Mouse (Mus musculus) CH12F3 (cell line): ENCODE measurements around the gene Bmp6.

ENCODE experiments used
- in situ Hi-C: fragments of 300-500 bp; cut with MboI; formaldehyde crosslinking; loops from 2 replicates; pipeline ENCODE4 v1.14.3; 2020; ENCODE audit warnings: low sequenced_read_pairs

Gene Bmp6

GRCm38 (mm10) chr13:38539192-38539900, 194.4 kb downstream of the Bmp6 start:
- in situ Hi-C loops: no loop called here

- in situ Hi-C loops: no loop called here
These were observed 198.7 kb downstream of the Bmp6 start for GRCm38 (mm10) chr13:38543455-38544125.

GRCm38 (mm10) chr13:38544769-38545445, 200.0 kb downstream of the Bmp6 start:
- in situ Hi-C loops: no loop called here

GRCm38 (mm10) chr13:38545460-38545859, 200.6 kb downstream of the Bmp6 start:
- in situ Hi-C loops: no loop called here

GRCm38 (mm10) chr13:38546754-38547153, 201.8 kb downstream of the Bmp6 start:
- in situ Hi-C loops: no loop called here

GRCm38 (mm10) chr13:38547717-38548116, 202.8 kb downstream of the Bmp6 start:
- in situ Hi-C loops: no loop called here

GRCm38 (mm10) chr13:38548681-38549080, 203.8 kb downstream of the Bmp6 start:
- in situ Hi-C loops: no loop called here
